Mouse (Mus musculus) lung, adult 2 months (tissue): Measurements from ENCODE around the gene Mea1. TPM values are rescaled to one million over a fixed set of nuclear protein-coding genes. Genes with fewer than 3 reads are reported as not detected.
A peak's percentile ranks its signal among the peaks of the same experiment; 100 is the strongest.

Experiments used
- DNase-seq: peaks from one replicate; pipeline ENCODE4 v3.0.0; 2022
- H3K4me1 ChIP-seq: fragments of 200-500 bp; 2 replicates; pipeline ENCODE4 v1.6.1; 2011; ENCODE audit warnings: low read length; ENCODE audit not compliant: control insufficient read depth, insufficient read depth
- H3K4me3 ChIP-seq: fragments of 200-500 bp; replicated peaks from 2 replicates; pipeline ENCODE3; 2011; ENCODE audit warnings: low read depth, mild to moderate bottlenecking, control low read depth, low read length; ENCODE audit errors: extremely low read depth
- CTCF ChIP-seq: fragments of 200-500 bp; IDR thresholded peaks from 2 replicates; pipeline ENCODE4 v1.5.1; 2011; ENCODE audit warnings: mild to moderate bottlenecking, low read length, control low read depth; ENCODE audit not compliant: insufficient read depth
- POLR2A ChIP-seq: fragments of 200-500 bp; IDR thresholded peaks from 2 replicates; pipeline ENCODE4 v1.6.1; 2011; ENCODE audit warnings: low read depth, mild to moderate bottlenecking, control low read depth, low read length, borderline replicate concordance; ENCODE audit errors: extremely low read depth
- WGBS: fragments of 180-500 bp; shearing (Covaris S2); methylation state at CpG from one replicate; pipeline ENCODE4 v1.1.7; 2018; 5-methylcytosine and 5-hydroxymethylcytosine counted together
- polyA plus RNA-seq: library from polyadenylated mRNA; depleted of rRNA; stranded (reverse); fragments of >200 nt; gene quantifications from 2 replicates; pipeline ENCODE4 v1.2.3, GENCODE M21; 2012

Mea1 gene
- polyA plus RNA-seq, 1 experiment, result 55.7 TPM

DNA sequence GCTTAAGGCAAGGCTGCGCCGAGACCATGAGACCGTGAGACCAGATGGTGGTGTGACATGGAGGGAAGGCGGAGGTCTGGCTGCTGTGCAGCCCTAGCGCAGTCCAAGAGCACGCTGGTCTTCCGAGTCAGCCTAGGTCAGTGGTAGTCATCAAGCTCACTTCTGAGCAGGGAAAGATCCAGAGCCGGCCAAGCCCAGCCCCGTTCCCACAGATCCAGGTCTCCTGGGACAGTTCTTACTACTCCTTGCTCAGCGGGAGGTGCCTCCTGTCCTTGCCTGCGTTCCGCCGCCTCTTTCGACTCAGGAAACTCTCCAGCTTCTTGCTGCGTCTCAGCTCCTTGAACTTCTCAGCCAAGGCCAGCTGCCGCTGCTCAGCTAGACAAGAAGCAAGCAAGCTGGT is 10.9 kb upstream of the Mea1 start:
- 85% methylated on average over 16 of the region's 16 CpGs for WGBS
- DNase-seq, result no peak
- H3K4me3 ChIP-seq, result no peak overlapping the region
- TF ChIP-seq POLR2A, result no peak
- no peak for TF ChIP-seq CTCF
- no peaks in the 10 kb centered on the region for H3K4me1 ChIP-seq

DNA sequence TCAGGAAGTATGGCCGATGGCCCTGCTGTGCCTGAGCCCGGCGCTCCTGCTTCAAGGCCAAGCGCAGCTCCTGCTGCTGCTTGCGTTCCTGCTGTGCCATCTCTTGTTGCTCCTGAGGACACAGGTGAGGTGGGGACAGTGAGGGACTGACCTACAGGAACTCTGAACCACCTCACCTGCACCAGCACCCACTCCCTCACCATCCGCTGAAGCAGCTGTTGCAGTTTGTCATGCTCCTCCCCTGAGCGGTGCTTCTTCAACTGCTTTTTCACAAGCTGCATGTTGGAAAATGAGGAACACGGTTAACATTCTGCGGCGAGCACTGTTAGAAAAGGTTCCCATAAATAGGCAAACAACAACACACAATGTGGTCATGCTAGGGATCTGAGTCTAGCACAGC is 8.7 kb upstream of the Mea1 start:
- WGBS, result 96% methylated on average over 10 of the region's 10 CpGs
- no peak for DNase-seq
- no peak overlapping the region for H3K4me3 ChIP-seq
- TF ChIP-seq CTCF (no peak), POLR2A (no peak)
- H3K4me1 ChIP-seq, result peaks cover 2% of the 10 kb centered on the region

DNA sequence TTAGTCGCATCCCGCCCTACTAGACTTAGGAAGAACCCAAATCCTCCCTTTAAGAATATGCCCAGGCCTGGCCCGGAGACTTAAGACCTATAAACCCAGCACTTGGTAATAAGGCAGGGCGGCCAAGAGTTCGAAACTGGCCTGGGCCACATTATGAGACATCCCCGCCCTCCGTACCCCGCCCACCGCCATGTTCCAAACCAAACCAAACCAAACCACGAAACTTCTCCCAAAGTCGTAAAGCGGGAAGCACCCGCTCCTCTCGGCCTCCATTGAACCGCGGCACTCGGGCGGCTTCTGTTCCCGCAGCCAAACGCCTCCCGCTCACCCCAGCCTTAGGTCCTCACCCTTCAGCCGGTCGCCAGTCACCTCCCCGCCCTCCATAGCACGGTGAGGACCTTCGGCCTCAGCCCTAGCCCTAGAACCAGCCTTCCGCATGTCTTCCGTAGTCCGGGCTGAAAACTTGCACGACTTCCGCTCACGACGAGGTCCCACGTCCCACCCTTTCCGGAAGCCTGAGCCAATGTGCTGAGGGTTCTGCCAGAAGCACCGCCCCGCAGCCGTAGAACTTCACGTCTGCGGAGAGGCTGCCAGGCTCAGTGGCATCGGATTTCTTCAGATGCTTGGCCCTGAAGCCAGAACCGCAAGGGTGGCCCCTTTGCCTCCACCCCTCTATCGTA is 4.6 kb upstream of the Mea1 start, which contains the start of gene Rrp36:
Rrp36 (minus strand) TSS at position 503 of the 680 bp plus-strand sequence.
- DNase-seq, result peak; percentile 91
- H3K4me3 ChIP-seq, result peak within 1 kb of the TSS; percentile 76
- peaks cover 4% of the 10 kb centered on the region for H3K4me1 ChIP-seq
- peak; percentile 90; the same call in 1 of the 2 replicates for TF ChIP-seq POLR2A
- TF ChIP-seq CTCF, result no peak
- WGBS, result under 1% methylated on average over 43 of the region's 43 CpGs

DNA sequence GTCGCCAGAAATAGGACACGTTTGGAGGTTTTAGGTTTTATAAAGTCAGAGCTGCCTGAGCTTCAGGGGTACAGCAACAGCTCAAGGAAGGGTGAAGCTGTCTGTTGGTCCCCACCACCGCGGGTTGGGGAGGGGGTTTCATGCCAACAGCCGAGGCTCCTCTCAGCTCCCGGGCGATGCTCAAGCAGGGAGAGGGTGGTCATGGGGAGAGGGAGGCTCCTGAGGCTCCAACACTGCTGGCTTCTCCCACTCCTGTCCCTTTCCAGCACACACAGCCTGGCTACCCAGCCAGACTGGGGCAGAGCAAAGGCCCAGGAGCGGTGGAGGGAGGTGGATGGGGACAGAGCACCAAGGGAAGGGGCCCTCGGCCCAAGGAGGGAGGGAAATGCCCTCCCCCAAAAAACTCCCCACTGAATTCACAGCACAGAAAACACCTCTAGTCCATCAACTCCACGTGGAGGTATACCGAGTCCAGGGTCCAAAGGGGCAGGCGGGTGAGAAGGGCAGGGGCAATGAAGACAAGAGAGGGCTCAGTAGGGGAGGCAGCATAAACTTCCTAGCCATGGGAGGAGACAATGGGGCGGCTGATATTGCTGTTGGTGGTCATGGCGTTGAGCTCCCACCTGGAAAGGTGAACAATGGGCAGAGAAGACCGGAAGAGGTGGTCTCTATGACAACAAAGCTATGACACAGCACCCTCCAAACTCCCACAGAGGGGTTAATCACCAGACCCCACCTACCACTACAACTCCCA is 3.9 kb upstream of the Mea1 start:
- Histone ChIP-seq H3K4me1 (peaks cover 5% of the 10 kb centered on the region), H3K4me3 (peak overlapping the region; percentile 38)
- WGBS, result 26% methylated on average over 15 of the region's 15 CpGs
- TF ChIP-seq POLR2A (no peak), CTCF (no peak)
- DNase-seq, result no peak

DNA sequence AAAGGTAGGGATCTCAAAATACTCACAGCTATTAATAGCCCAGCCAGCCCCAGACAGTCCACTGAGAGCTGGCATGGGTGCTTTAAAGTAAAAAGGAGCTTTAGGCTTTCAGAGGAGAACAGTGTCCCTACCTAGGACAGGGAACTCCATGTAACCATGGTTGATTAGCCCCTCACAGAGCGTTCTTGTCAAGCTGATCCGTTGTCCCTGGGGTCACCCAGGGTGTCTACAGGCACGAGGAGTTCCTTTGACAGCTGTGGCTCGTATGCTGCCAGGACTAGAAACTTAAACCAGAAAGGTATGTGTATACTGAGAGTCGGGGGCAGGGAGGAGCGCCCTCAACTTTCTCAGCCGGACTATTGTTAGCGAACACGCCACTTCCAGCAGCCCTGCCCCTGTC is 318 bp downstream of the Mea1 start:
- Histone ChIP-seq H3K4me1 (peaks cover 8% of the 10 kb centered on the region), H3K4me3 (no peak overlapping the region)
- WGBS, result 24% methylated on average over 9 of the region's 9 CpGs
- DNase-seq, result peak; percentile 19
- no peak for TF ChIP-seq CTCF
- TF ChIP-seq POLR2A, result no peak

GRCm38 (mm10) chr17:46679843-46680759 is 1.5 kb downstream of the Mea1 start:
- Histone ChIP-seq H3K4me1 (peaks cover 6% of the 10 kb centered on the region; the same call in 1 of the 2 replicates), H3K4me3 (peak overlapping the region; percentile 75)
- WGBS, result 1% methylated on average over 34 of the region's 34 CpGs
- TF ChIP-seq CTCF (peak; percentile 21; the same call in 1 of the 2 replicates), POLR2A (no peak)
- DNase-seq, result no peak

DNA sequence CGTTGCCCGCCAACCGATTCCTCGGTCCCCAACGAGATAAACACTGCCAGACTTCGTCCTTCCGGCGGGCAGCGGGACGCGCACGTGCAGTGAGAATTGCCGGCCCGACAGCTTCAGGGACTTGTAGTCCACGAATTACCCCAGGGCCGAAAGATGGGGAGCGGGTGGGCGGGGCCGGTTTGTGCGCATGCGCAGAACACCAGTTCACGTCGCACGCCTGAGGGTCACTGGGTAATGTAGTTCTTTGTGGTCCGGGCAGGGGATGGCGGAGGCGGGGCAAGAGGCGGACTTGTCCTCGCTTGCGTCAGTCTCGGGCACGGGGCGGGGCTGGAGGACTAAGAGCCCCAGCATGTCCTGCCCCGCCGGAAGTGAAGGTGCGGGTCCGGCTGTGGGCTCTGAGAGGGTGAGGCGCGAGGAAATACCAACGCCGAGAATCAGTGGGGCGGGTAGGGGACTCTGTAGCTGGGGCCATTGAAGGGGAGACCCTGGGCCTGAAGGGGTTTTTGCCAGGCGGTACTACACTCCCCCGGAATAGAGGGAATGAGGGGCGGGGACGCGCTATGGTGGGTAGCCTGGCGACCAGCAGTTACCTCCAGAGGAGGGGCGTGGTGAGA is 2.3 kb downstream of the Mea1 start, which contains the start of gene Klhdc3:
Klhdc3 (minus strand) TSS at position 155 of the 614 bp plus-strand sequence.
- H3K4me1 ChIP-seq, result peaks cover 6% of the 10 kb centered on the region; the same call in 1 of the 2 replicates
- H3K4me3 ChIP-seq, result peak within 1 kb of the TSS; percentile 75
- WGBS, result under 1% methylated on average over 49 of the region's 49 CpGs
- no peak for TF ChIP-seq CTCF
- TF ChIP-seq POLR2A, result peak; percentile 58; the same call in 1 of the 2 replicates
- DNase-seq, result peak; percentile 93

DNA sequence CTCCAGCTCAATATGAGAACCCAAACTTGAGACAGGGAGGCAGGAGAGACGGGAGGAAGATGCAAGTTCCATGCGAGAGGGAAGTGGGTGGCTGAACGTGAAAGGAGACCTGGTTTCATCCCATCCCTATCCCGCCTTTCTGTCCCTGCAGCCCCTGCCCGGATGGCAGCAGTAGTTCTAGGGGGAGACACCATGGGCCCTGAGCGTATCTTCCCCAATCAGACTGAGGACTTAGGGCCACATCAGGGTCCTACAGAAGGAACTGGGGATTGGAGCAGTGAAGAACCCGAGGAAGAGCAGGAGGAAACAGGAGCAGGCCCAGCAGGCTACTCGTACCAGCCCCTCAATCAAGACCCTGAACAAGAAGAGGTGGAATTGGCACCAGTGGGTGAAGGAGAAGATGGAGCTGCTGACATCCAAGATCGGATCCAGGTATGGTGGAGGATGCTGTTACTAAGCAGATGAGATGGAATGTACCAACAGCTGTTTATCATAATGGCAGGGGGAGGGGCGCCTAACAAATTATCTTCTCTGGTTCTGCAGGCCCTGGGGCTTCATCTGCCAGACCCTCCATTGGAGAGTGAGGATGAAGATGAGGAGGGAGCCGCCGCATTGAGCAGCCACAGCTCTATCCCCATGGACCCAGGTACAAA is 3.0 kb downstream of the Mea1 start:
- 25% methylated on average over 12 of the region's 12 CpGs for WGBS

More for the DNA sequence above, 3.0 kb downstream of the Mea1 start:
- TF ChIP-seq CTCF (no peak), POLR2A (no peak)
- H3K4me1 ChIP-seq, result peaks cover 6% of the 10 kb centered on the region; the same call in 1 of the 2 replicates
- peak overlapping the region; percentile 68 for H3K4me3 ChIP-seq
- DNase-seq, result peak; percentile 15
